Mouse (Mus musculus): ENCODE measurements at regions not wholly inside any gene's neighbourhood (a gene's known extent, or its start where the extent isn't known, plus 50 kb on each side); places are given as distances from the start of the nearest gene placed in this dataset.

DNA sequence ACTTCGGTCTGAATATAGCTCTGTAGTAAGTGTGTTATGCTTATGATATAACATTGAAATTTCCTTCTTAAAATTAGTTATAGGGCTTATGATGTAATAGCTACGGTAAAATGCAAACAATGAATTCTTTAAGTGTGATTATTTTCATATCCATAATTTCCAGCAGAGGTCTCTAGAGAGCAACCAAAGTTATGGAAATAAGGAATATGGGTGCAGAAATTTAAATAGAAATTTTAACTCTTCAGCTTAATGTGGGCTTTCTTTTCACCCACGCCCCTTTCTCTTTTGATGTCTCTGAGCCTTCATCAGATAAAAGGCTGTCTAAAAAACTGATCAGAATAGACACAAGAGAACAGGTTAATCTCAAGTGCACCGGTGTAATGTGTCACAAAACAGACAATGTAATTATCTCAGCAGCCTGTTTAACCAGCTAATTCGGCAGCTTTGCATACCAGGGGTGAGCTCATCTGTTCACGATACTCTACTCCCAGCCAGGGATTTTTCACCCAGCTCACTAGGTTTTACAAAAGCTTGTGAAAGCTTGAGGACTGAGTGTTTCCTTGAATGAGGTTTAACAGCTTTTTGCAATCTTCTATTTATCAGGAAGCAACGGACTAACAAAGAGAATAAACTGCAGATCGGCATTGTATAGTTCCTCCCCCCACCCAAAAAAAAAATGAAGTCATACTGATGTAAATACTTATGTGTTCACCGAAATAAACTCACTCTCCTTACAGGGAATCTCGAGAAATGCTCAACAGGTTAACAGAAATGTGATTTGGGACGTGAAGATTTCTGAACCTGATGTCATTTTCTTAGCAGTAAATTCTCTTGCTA lies 223.8 kb upstream of the Erbb4 start:
- Histone ChIP-seq H3K4me3 (replicated peaks) (peak overlapping the region; percentile 62), H3K27me3 (replicated peaks) (no peaks in the 10 kb centered on the region), H3K9me3 (no peaks in the 10 kb centered on the region)

DNA sequence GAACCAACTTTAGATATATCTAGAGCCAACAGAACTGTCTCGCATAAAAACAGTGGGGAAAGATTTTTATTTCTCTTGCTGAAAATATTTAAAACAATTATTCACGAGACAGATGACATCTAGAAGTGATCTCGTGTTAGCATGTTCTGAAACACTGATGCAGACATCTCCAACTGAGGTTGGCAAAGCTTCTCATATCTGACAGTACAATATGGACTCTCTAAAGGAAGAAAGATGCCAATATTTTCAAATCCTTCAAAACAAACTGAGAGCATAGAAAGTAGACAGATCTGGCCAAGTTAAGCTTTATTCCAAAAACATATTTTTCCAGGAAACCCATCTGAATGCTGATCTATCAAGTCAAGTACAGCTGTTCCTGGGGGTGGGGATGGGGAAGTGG lies 221.5 kb upstream of the Erbb4 start:
- Histone ChIP-seq H3K9me3 (no peaks in the 10 kb centered on the region), H3K36me3 (replicated peaks; ENCODE audit: low read length) (no peaks in the 10 kb centered on the region), H3K4me3 (replicated peaks) (no peak overlapping the region), H3K27me3 (replicated peaks) (no peaks in the 10 kb centered on the region), H3K4me1 (peaks cover 3% of the 10 kb centered on the region; the same call in 1 of the 2 replicates)
- no peak for TF ChIP-seq GATA1 (IDR thresholded peaks at IDR 0.05; ENCODE audit: borderline replicate concordance, low read length)
- no peak for TF ChIP-seq FLI1 (IDR thresholded peaks at IDR 0.05; ENCODE audit: low read length)

More for the DNA sequence above, 223.8 kb upstream of the Erbb4 start:
- Histone ChIP-seq H3K36me3 (replicated peaks; ENCODE audit: low read length) (no peaks in the 10 kb centered on the region), H3K4me1 (peaks cover 3% of the 10 kb centered on the region; the same call in 1 of the 2 replicates)
- no peak for TF ChIP-seq FLI1 (IDR thresholded peaks at IDR 0.05; ENCODE audit: low read length)
- no peak for TF ChIP-seq GATA1 (IDR thresholded peaks at IDR 0.05; ENCODE audit: borderline replicate concordance, low read length)

DNA sequence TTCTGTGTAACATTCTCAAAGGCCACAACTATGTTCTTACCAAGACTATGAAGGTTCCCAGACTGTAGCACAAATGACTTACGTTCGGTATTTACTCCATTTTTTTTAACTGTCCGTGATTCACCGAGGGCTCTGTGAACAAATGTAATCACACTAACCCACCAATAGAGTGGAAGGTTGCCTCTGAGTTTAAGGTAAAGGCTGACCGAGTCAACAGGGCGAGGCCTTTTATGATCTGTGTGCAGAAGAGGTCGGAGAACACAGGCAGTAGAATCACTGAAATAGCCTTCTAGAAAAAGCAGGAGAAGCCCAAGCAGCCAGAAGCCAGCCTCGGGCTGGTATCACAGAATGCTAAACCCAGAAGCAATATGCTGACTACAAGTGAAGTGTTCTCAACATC lies 218.9 kb upstream of the Erbb4 start:
- H3K4me3 ChIP-seq (replicated peaks) = no peak overlapping the region
- no peaks in the 10 kb centered on the region for H3K36me3 ChIP-seq (replicated peaks; ENCODE audit: low read length)
- H3K27me3 ChIP-seq (replicated peaks) = no peaks in the 10 kb centered on the region
- H3K9me3 ChIP-seq = no peaks in the 10 kb centered on the region
- H3K4me1 ChIP-seq = peaks cover 2% of the 10 kb centered on the region; the same call in 1 of the 2 replicates
- TF ChIP-seq FLI1 (IDR thresholded peaks at IDR 0.05; ENCODE audit: low read length) (no peak), GATA1 (IDR thresholded peaks at IDR 0.05; ENCODE audit: borderline replicate concordance, low read length) (no peak)

DNA sequence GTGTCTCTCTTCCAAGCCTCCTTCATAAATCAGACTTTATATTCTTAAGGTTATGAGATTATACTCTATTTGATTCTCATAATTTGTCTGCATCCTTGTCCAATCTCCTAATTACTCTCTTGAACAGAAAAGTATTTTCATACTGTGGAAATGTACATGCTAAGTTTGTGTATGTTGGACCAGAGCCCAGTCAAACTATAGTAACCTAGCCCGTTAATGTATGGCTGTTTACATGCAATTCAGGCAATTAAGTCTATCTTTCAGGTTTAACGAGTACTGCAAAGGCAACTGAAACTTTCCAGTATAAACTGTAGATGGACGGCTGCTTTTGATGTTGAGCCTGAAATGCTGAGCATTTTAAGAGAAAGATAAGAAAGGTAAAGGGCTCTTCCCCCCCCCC lies 211.7 kb upstream of the Erbb4 start:
- Histone ChIP-seq H3K9me3 (0 out of 2 replicates have a peak, but pooled peaks cover 6% of the 10 kb centered on the region), H3K4me3 (replicated peaks) (no peak overlapping the region), H3K4me1 (no peaks in the 10 kb centered on the region), H3K36me3 (replicated peaks; ENCODE audit: low read length) (no peaks in the 10 kb centered on the region), H3K27me3 (replicated peaks) (no peaks in the 10 kb centered on the region)
- no peak for TF ChIP-seq FLI1 (IDR thresholded peaks at IDR 0.05; ENCODE audit: low read length)
- TF ChIP-seq GATA1 (IDR thresholded peaks at IDR 0.05; ENCODE audit: borderline replicate concordance, low read length) = no peak

DNA sequence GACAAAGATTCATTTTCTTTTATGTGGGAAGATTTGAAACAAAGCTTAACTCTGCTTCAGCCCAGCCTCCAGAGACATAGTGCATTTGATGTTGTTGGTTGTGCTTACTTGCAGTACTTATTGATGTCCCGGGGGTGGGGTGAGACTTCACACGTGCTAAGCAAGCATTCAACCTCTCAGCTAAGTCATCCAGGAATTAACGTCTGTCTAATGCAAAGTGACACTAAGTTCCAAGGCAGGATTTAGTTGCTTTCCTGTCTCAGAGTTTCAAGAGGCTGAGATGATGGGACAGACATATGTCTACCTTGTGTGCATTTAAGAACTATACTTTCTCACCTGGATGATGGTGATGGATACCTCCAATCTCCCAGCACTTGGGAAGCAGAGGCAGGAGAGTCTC lies 189.0 kb upstream of the Erbb4 start:
- Histone ChIP-seq H3K4me3 (replicated peaks) (no peak overlapping the region), H3K9me3 (no peaks in the 10 kb centered on the region), H3K27me3 (replicated peaks) (no peaks in the 10 kb centered on the region), H3K36me3 (replicated peaks; ENCODE audit: low read length) (no peaks in the 10 kb centered on the region), H3K4me1 (no peaks in the 10 kb centered on the region)
- TF ChIP-seq GATA1 (IDR thresholded peaks at IDR 0.05; ENCODE audit: borderline replicate concordance, low read length) = no peak
- no peak for TF ChIP-seq FLI1 (IDR thresholded peaks at IDR 0.05; ENCODE audit: low read length)

DNA sequence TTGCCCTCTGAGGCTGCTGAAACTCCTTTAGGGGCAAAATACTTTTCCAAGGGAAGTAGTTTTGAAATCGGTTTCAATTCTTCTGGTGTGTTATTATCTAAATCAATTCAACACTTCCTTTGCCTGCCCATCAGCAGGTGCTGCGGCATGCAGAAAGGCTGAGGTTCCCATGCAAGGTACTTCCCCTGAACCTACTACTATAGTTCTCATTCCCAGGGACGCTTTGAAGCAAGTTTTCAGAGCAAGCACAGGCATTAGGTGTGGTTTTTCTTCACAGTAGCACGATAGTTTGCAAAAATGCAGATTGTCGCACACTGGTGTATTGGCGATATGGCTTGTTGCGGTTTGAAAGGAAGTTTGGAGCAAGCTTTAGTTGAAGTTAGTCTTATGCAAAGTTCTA lies 183.5 kb upstream of the Erbb4 start:
- no peak for TF ChIP-seq FLI1 (IDR thresholded peaks at IDR 0.05; ENCODE audit: low read length)
- no peak for TF ChIP-seq GATA1 (IDR thresholded peaks at IDR 0.05; ENCODE audit: borderline replicate concordance, low read length)
- no peaks in the 10 kb centered on the region for H3K9me3 ChIP-seq
- H3K36me3 ChIP-seq (replicated peaks; ENCODE audit: low read length) = no peaks in the 10 kb centered on the region
- H3K27me3 ChIP-seq (replicated peaks) = no peaks in the 10 kb centered on the region
- peaks cover 3% of the 10 kb centered on the region; the same call in 1 of the 2 replicates for H3K4me1 ChIP-seq
- H3K4me3 ChIP-seq (replicated peaks) = peak overlapping the region; percentile 70

DNA sequence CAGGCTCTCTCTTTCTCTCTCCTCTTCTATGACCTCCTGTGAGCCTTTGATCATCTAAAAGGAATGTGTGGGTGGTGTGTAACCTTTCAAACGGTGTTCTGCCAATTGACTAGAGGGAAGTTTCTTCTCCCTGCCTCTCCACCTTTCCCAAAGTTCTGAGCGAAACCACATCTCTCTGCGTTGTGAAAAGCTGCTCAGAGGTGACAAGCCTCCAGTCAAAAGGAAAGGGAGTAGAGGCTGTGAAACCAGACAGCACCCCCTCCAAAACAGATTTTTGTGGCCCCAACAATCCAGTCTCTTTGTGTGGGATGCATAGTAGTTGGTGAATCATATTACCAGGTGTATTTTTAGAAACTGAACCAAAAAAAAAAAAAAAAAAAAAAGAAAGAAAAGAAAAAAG lies 178.5 kb upstream of the Erbb4 start:
- H3K4me3 ChIP-seq (replicated peaks) = no peak overlapping the region
- no peaks in the 10 kb centered on the region for H3K9me3 ChIP-seq
- H3K27me3 ChIP-seq (replicated peaks) = no peaks in the 10 kb centered on the region
- no peak for TF ChIP-seq FLI1 (IDR thresholded peaks at IDR 0.05; ENCODE audit: low read length)
- TF ChIP-seq GATA1 (IDR thresholded peaks at IDR 0.05; ENCODE audit: borderline replicate concordance, low read length) = no peak
- H3K36me3 ChIP-seq (replicated peaks; ENCODE audit: low read length) = no peaks in the 10 kb centered on the region
- peaks cover 1% of the 10 kb centered on the region; the same call in 1 of the 2 replicates for H3K4me1 ChIP-seq

DNA sequence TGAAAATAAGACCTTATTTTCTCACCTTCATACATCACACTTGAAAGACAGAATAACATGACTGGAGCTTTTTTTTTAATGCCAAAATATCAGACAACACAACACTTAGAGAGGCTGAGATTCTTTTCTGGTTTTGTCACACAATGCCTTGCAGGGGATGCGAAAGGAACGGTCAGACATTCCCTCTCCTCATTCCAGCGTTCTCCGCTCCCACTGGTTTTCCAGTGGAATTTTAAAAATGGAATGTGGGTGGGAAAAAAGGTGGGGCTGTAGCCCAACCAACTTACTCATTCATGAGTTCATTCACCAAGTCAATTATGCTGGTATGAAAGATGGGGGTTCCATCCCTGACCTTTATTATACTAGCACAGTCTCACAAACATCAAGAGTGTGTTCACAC lies 169.6 kb upstream of the Erbb4 start:
- no peaks in the 10 kb centered on the region for H3K9me3 ChIP-seq
- H3K36me3 ChIP-seq (replicated peaks; ENCODE audit: low read length) = no peaks in the 10 kb centered on the region
- TF ChIP-seq FLI1 (IDR thresholded peaks at IDR 0.05; ENCODE audit: low read length) = no peak
- TF ChIP-seq GATA1 (IDR thresholded peaks at IDR 0.05; ENCODE audit: borderline replicate concordance, low read length) = no peak
- H3K27me3 ChIP-seq (replicated peaks) = no peaks in the 10 kb centered on the region
- no peaks in the 10 kb centered on the region for H3K4me1 ChIP-seq
- H3K4me3 ChIP-seq (replicated peaks) = no peak overlapping the region

DNA sequence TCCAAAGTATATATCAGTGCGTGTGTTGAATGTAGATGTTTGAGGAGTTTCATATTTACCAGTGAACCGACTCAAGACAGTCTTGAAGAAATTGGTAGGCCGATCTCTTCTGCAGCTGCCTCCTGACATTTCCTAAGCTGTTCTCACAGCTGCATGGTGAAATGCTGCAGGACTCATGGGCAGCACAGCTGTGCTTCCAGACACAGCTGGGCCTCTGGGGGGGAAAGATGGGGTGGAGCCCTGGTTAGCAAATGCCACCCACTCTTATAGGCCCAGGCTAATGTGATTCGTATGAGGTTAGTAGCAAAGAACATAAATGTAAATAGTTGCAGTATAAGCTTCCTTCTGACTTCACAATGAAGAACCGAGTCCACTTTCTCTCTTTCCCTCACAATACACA lies 139.8 kb upstream of the Erbb4 start:
- H3K9me3 ChIP-seq = no peaks in the 10 kb centered on the region
- no peaks in the 10 kb centered on the region for H3K4me1 ChIP-seq
- H3K36me3 ChIP-seq (replicated peaks; ENCODE audit: low read length) = no peaks in the 10 kb centered on the region
- H3K27me3 ChIP-seq (replicated peaks) = no peaks in the 10 kb centered on the region
- no peak for TF ChIP-seq GATA1 (IDR thresholded peaks at IDR 0.05; ENCODE audit: borderline replicate concordance, low read length)
- TF ChIP-seq FLI1 (IDR thresholded peaks at IDR 0.05; ENCODE audit: low read length) = no peak
- no peak overlapping the region for H3K4me3 ChIP-seq (replicated peaks)

DNA sequence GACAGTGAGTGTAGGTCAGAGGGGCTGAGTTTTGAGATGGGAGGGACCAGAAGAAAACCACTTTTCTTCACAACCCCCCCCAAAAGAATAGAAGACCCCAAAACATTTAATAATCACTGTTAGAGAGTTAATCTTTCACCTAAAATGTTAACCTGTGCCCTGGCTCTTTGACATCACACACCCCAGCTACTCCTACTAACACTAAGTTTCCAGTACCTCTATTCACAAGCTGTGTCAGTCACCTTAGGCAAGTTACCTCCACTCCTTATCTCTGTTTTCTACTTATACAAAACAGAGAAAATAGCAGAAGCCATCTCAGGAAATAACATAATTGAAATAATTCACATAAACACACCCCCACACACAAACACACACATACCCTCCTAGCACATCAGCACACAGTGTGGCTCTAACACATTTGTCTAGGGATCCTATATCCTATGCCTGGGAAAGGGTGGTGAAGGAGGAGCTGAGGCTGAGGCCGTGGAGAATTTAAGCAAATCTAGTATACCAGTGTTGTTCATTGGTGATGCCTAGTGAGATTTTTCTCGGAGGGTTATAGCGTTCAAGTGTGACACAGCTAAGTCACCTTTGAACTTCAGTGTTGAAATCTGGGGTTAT lies 134.5 kb upstream of the Erbb4 start:
- Histone ChIP-seq H3K4me3 (replicated peaks) (no peak overlapping the region), H3K9me3 (peaks cover 6% of the 10 kb centered on the region; the same call in 1 of the 2 replicates), H3K36me3 (replicated peaks; ENCODE audit: low read length) (no peaks in the 10 kb centered on the region), H3K27me3 (replicated peaks) (no peaks in the 10 kb centered on the region), H3K4me1 (no peaks in the 10 kb centered on the region)
- TF ChIP-seq FLI1 (IDR thresholded peaks at IDR 0.05; ENCODE audit: low read length) = no peak
- TF ChIP-seq GATA1 (IDR thresholded peaks at IDR 0.05; ENCODE audit: borderline replicate concordance, low read length) = no peak

Data from megakaryocyte, embryonic 14.5 days (primary cell).